In the genomic region with DNA sequence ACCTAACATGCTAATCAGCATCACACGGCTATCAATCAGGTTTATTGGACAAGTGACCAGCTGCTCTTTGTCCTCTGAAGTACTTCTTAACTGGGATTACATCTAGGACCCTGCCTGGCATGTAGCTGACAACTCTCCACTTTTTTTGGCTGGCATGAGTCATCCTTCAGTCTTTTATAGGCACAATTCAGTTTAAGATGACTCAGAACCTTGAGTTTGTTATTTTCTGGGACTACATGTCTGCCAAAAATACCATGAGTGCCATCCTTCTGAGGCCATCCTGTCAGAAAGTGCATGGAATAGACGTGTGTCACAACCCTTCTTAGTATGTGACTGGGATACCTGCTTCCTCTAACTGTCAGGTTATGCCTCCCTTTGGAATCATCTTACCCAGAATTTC, we compare ENCODE assay signal across 21 mouse cellular contexts.
DNase-seq lines count a peak whose midpoint lies in the region; ATAC-seq and TF ChIP-seq lines count a peak whose summit lies in the region.
"Had no signal": no experiment of that assay in that cellular context is flagged by ENCODE, and none has a peak within 500 bp of the region (broad histone marks: within the 10 kb centered on the region; RNA-seq: fewer than 3 reads in every experiment).

No protein-coding gene starts in this region.

- H3ac ChIP-seq in myocyte (ENCODE audit: control insufficient read depth, insufficient read length): no peak overlapping the region

- no peaks in the 10 kb centered on the region for H3K36me3 ChIP-seq in myocyte (ENCODE audit: control insufficient read depth, insufficient read depth)
- H3K36me3 ChIP-seq: embryonic facial prominence, embryonic 15.5 days; forebrain, embryonic 15.5 days; heart, embryonic 12.5 days; hindbrain, embryonic 12.5 days; lung, embryonic 15.5 days had no signal

- peak overlapping the region; percentile 22 for H3K4me2 ChIP-seq in myocyte (ENCODE audit: low read depth)
- H3K4me2 ChIP-seq: embryonic facial prominence, embryonic 15.5 days; forebrain, embryonic 15.5 days; heart, embryonic 12.5 days; hindbrain, embryonic 12.5 days; lung, embryonic 15.5 days had no signal

- intact Hi-C loops in left cerebral cortex, postnatal 4 days (cut with DNase I): no loop called here

- no peak overlapping the region for H3K4me3 ChIP-seq in myocyte
- H3K4me3 ChIP-seq: embryonic facial prominence, embryonic 15.5 days; forebrain, embryonic 15.5 days; heart, embryonic 12.5 days; hindbrain, embryonic 12.5 days; lung, embryonic 15.5 days had no signal

- TF ChIP-seq POLR2A in myocyte (IDR thresholded peaks at IDR 0.05; ENCODE audit: insufficient read length, low read depth): no peak

- no peaks in the 10 kb centered on the region for H3K27me3 ChIP-seq in myocyte (ENCODE audit: control insufficient read depth, insufficient read depth, insufficient read length)
- H3K27me3 ChIP-seq: embryonic facial prominence, embryonic 15.5 days; forebrain, embryonic 15.5 days; heart, embryonic 12.5 days; hindbrain, embryonic 12.5 days; lung, embryonic 15.5 days had no signal

- peaks cover 12% of the 10 kb centered on the region for H3K79me2 ChIP-seq in myocyte (ENCODE audit: control insufficient read depth, insufficient read depth)

- no peak for ATAC-seq in monocyte, adult 5-6 weeks (replicated peaks; ENCODE audit: insufficient number of reproducible peaks, low FRiP score, low TSS enrichment, poor library complexity, severe bottlenecking)
- ATAC-seq: forebrain, embryonic 15.5 days; intestine, embryonic 16.5 days had no signal

- peak; percentile 13 for DNase-seq in adrenal gland, adult 8-10 months
- no peak for DNase-seq in adrenal gland, adult 18-20 months (ENCODE audit: low spot score in 2 of 2)
- DNase-seq in left cerebral cortex, adult 9 months (ENCODE audit: low spot score in 2 of 2): peak; percentile 20 to 35
- DNase-seq in left cerebral cortex, postnatal 4 days: no peak
- DNase-seq in adrenal gland, postnatal 10 days: peak; percentile 8
- no peak for DNase-seq in urinary bladder, postnatal 10 days (ENCODE audit: low spot score)
- DNase-seq: B cell, adult 2 months; cerebellum, postnatal 14 days; gastrocnemius, postnatal 36 days; kidney, postnatal 36 days; liver; right cerebral cortex, postnatal 4 days; thymus, postnatal 14 days had no signal

TF ChIP-seq in myocyte, 11 proteins besides CTCF, POLR2A, EP300 and RAD21:
- TF ChIP-seq TCF12 (IDR thresholded peaks at IDR 0.05; ENCODE audit: insufficient read depth, poor library complexity, severe bottlenecking) (no peak), REST (IDR thresholded peaks at IDR 0.05; ENCODE audit: insufficient read depth, insufficient read length) (no peak), USF1 (IDR thresholded peaks at IDR 0.05; ENCODE audit: low read depth) (no peak), POLR2AphosphoS2 (IDR thresholded peaks at IDR 0.05; ENCODE audit: insufficient read length, low read depth) (no peak), MYOG (IDR thresholded peaks at IDR 0.05; ENCODE audit: control insufficient read depth in 1 of 3, insufficient read depth in 1 of 3, insufficient read length in 2 of 3, low read depth in 2 of 3) (no peak), MYOD1 (IDR thresholded peaks at IDR 0.05; ENCODE audit: control insufficient read depth in 1 of 3, insufficient read length in 2 of 3, low read depth in 2 of 3) (peak in 2 of 3 experiments; percentile 4 to 14)

Comparison
In these comparisons a context has a peak if more than half of its experiments do, and no peak if none do; other contexts are left out.
1. DNase-seq: peak in adrenal gland, adult 8-10 months (single experiment), left cerebral cortex, adult 9 months (2 of 2) and adrenal gland, postnatal 10 days (single experiment); none in adrenal gland, adult 18-20 months (0 of 2), left cerebral cortex, postnatal 4 days (single experiment) and urinary bladder, postnatal 10 days (single experiment).